Mouse (Mus musculus) erythroblast, embryonic 14.5 days (primary cell): Measurements from ENCODE around the gene Ryr2.

Experiments used
- GATA1 ChIP-seq: IDR thresholded peaks from 2 replicates; pipeline ENCODE4 v1.6.1; 2012; ENCODE audit warnings: low read length, inconsistent platforms, mixed read lengths
- TAL1 ChIP-seq: IDR thresholded peaks from 3 replicates; pipeline ENCODE4 v1.6.1; 2012; ENCODE audit warnings: low read length, inconsistent platforms, mixed read lengths

- TF ChIP-seq GATA1 (no peak), TAL1 (no peak)
Observed at GRCm38 (mm10) chr13:12105830-12106628, 716 bp downstream of the Ryr2 start.
